Mouse (Mus musculus) liver, adult 2 months (tissue): ENCODE measurements around the gene Ckap4. TPM values are rescaled to one million over a fixed set of nuclear protein-coding genes. Genes with fewer than 3 reads are reported as not detected.
A peak's percentile ranks its signal among the peaks of the same experiment; 100 is the strongest.
"Not testable (repeated sequence)": the region's sequence is repeated elsewhere in the genome, so short reads cannot be mapped to it uniquely, and the experiment has no call there.

Experiments
- DNase-seq: peaks from one replicate; pipeline ENCODE4 v3.0.0-alpha.2; 2011; ENCODE audit warnings: low read depth, low spot score; ENCODE audit errors: extremely low read depth
- H3K27ac ChIP-seq: fragments of 200-500 bp; replicated peaks from 2 replicates; pipeline ENCODE4 v1.5.1; 2012; ENCODE audit warnings: low read depth, mild to moderate bottlenecking, control low read depth, inconsistent platforms, low read length; ENCODE audit not compliant: insufficient read depth
- H3K27me3 ChIP-seq: fragments of 200-500 bp; 2 replicates; pipeline ENCODE4 v1.6.1; 2012; ENCODE audit warnings: mild to moderate bottlenecking, moderate library complexity, low read length, inconsistent platforms; ENCODE audit not compliant: control insufficient read depth, insufficient read depth
- H3K36me3 ChIP-seq: fragments of 200-500 bp; 2 replicates; pipeline ENCODE4 v1.6.1; 2012; ENCODE audit warnings: low read length, inconsistent platforms; ENCODE audit not compliant: control insufficient read depth, insufficient read depth
- H3K4me1 ChIP-seq: fragments of 200-500 bp; 2 replicates; pipeline ENCODE4 v1.6.1; 2011; ENCODE audit warnings: low read length; ENCODE audit not compliant: control insufficient read depth, insufficient read depth
- H3K4me3 ChIP-seq: fragments of 200-500 bp; 2 replicates; pipeline ENCODE4 v1.5.1; 2011; ENCODE audit warnings: low read depth, mild to moderate bottlenecking, control low read depth, low read length, moderate library complexity; ENCODE audit not compliant: insufficient read depth
- H3K79me2 ChIP-seq: fragments of 200-500 bp; 2 replicates; pipeline ENCODE4 v1.6.1; 2012; ENCODE audit warnings: inconsistent platforms, mild to moderate bottlenecking, low read length, moderate library complexity; ENCODE audit not compliant: control insufficient read depth, insufficient read depth
- H3K9ac ChIP-seq: fragments of 200-500 bp; 2 replicates; pipeline ENCODE4 v1.6.1; 2012; ENCODE audit warnings: low read depth, mild to moderate bottlenecking, control low read depth, inconsistent platforms, low read length
- CTCF ChIP-seq: fragments of 200-500 bp; IDR thresholded peaks from 2 replicates; pipeline ENCODE4 v1.5.1; 2011; ENCODE audit warnings: low read depth, low read length, control low read depth
- POLR2A ChIP-seq: fragments of 200-500 bp; IDR thresholded peaks from 2 replicates; pipeline ENCODE4 v1.6.1; 2011; ENCODE audit warnings: low read length, control low read depth; ENCODE audit not compliant: insufficient read depth; ENCODE audit errors: extremely low read depth
- WGBS: fragments of 180-500 bp; shearing (Covaris S2); methylation state at CpG from one replicate; pipeline ENCODE4 v1.1.7; 2018; 5-methylcytosine and 5-hydroxymethylcytosine counted together
- polyA plus RNA-seq: library from polyadenylated mRNA; depleted of rRNA; stranded (reverse); fragments of >200 nt; gene quantifications from 2 replicates; pipeline ENCODE4 v1.2.3, GENCODE M21; 2012
- total RNA-seq: library from RNA; depleted of rRNA; stranded (reverse); fragments of >200 nt; gene quantifications from 2 replicates; pipeline ENCODE4 v1.2.3, GENCODE M21; 2014

The Ckap4 gene
- total and polyA plus RNA-seq, 2 experiments = 0.83 to 1.5 TPM

DNA sequence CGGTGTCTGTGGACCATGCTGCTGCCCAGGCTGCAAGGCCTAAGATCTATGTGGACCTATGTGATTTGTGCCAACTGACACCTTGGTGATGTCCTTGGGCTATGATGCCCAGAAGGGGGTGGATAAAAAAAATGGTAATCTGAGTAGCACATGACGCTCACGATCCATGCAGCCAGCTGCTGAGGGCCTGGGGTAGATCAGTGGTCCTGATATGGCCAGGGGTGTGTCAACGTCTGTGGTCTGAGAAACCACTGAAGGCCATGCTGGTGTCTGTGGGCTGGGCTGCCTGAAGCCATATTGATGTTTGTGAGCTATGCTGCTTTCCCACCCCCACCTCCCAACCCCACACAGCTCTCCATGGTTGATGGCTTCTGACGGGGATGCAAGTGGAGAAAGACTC is 43.7 kb downstream of the Ckap4 start:
- TF ChIP-seq CTCF (no peak), POLR2A (no peak)
- 93% methylated on average over 5 of the region's 5 CpGs for WGBS
- H3K27ac ChIP-seq = no peak overlapping the region
- H3K27me3 ChIP-seq = no peaks in the 10 kb centered on the region
- H3K9ac ChIP-seq = no peak overlapping the region
- H3K4me1 ChIP-seq = no peaks in the 10 kb centered on the region
- no peaks in the 10 kb centered on the region for H3K36me3 ChIP-seq
- H3K79me2 ChIP-seq = no peaks in the 10 kb centered on the region
- no peak for DNase-seq
- no peak overlapping the region for H3K4me3 ChIP-seq

DNA sequence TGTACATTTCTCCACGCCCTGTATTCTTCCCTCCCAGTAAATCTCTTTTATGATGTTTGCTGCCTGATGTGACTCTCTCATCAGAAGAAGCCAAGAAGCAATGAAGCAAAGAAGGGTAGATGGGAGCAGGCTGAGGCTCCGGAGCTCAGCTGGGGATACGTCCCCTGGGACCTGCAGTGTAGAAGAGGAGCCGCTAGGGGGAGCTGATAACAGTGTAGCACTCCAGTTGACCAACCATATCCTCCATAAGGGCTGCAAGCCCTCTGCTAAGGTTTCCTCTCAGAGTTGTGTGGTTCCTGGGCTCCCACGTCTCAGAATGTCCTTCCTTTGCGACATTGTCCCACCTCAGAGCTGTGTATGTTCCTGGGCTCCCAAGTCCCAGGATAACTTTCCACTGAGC is 45.5 kb downstream of the Ckap4 start:
- 39% methylated on average over 6 of the region's 6 CpGs for WGBS
- H3K79me2 ChIP-seq = no peaks in the 10 kb centered on the region
- peak; percentile 84 for TF ChIP-seq CTCF
- no peak for TF ChIP-seq POLR2A
- H3K4me3 ChIP-seq = no peak overlapping the region
- H3K9ac ChIP-seq = no peak overlapping the region
- H3K36me3 ChIP-seq = no peaks in the 10 kb centered on the region
- peak; percentile 34 for DNase-seq
- no peak overlapping the region for H3K27ac ChIP-seq
- no peaks in the 10 kb centered on the region for H3K4me1 ChIP-seq
- H3K27me3 ChIP-seq = no peaks in the 10 kb centered on the region

DNA sequence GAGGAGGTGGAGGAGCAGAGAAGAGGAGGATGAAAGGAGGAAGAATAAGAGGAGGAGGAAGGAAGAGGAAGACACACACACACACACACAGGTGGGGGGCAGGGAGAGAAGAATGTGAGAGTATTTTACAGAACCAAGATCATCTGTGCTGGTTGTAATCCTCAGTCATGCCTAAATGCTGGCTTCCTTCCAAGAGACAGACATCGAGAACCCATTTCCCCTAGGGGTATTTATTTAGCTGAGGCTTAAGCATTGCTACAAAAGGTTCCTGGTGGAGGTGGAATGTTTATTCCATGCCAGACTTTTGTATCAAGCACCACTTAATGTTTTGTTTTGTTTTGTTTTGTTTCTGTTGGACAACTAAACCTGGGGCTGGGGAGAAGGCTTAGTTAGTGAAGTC is 49.2 kb downstream of the Ckap4 start:
- Histone ChIP-seq H3K27ac (no peak overlapping the region), H3K4me3 (no peak overlapping the region), H3K27me3 (no peaks in the 10 kb centered on the region), H3K36me3 (no peaks in the 10 kb centered on the region), H3K9ac (no peak overlapping the region), H3K79me2 (no peaks in the 10 kb centered on the region), H3K4me1 (peaks cover 11% of the 10 kb centered on the region)
- 63% methylated on average over 1 of the region's 1 CpGs for WGBS
- no peak for TF ChIP-seq POLR2A
- no peak for DNase-seq

DNA sequence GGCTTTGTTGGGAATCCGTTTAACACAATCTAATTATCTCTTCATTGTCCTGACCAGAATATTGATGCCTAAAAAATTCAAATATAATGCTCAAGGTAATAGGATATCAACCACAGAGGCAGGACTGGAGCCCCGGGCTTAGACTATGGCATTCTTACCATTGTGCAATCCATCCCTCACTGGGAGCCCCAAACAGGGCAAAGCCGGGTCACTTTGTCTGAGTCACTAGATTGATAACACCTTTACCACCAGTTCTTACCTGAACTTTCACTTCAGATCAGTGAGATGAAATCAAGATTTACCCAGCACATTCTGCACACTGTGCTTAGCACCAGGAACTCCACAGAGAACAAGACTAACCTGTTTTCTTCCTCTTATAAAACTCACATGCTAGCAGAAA is 50.3 kb downstream of the Ckap4 start:
- Histone ChIP-seq H3K27ac (no peak overlapping the region), H3K4me1 (peaks cover 11% of the 10 kb centered on the region), H3K9ac (no peak overlapping the region), H3K36me3 (no peaks in the 10 kb centered on the region), H3K4me3 (no peak overlapping the region), H3K27me3 (no peaks in the 10 kb centered on the region), H3K79me2 (no peaks in the 10 kb centered on the region)
- TF ChIP-seq POLR2A (no peak), CTCF (no peak)
- DNase-seq = no peak
- 49% methylated on average over 3 of the region's 3 CpGs for WGBS

DNA sequence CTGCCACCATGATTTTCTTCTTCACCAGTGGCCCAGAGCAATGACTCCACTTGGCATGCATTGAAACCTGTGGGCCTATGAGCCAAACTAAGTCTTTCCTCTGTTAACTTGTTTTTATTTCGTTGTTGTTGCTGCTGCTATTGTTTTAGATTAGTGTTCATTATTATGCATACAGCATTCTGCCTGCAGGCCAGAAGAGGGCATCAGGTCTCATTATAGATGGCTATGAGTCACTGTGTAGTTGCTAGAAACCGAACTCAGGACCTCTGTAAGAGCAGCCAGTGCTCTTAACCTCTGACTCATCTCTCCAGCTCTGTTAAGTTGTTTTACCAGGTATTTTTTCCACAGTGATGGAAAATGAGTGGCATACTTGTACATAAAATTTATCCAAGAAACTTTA is 50.8 kb downstream of the Ckap4 start:
- Histone ChIP-seq H3K9ac (no peak overlapping the region), H3K36me3 (no peaks in the 10 kb centered on the region), H3K4me1 (peaks cover 11% of the 10 kb centered on the region), H3K27ac (no peak overlapping the region), H3K4me3 (no peak overlapping the region), H3K27me3 (no peaks in the 10 kb centered on the region), H3K79me2 (no peaks in the 10 kb centered on the region)
- DNase-seq = no peak
- WGBS = 91% methylated on average over 2 of the region's 2 CpGs
- TF ChIP-seq CTCF (no peak), POLR2A (no peak)

DNA sequence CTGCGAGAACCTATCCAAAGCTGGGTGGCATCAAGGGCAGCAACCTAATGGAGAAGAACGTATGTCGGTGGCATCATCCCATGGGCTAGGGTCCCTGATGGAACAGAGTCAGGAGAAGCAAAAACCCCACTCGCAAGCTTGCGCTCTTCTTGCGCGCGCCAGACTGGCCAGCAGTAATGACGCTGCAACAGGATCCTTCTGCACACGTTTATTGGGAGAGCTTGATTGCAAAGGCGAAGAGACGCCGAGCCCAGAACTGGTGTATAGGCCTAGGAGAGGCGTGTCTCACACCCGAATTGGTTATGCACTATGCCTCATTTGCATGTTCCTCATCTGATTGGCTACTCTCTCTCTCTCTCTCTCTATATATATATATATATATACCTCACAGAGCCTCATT is 51.4 kb downstream of the Ckap4 start:
- H3K9ac ChIP-seq, H3K4me3 ChIP-seq, H3K79me2 ChIP-seq, H3K36me3 ChIP-seq, H3K27me3 ChIP-seq, DNase-seq, H3K27ac ChIP-seq: not testable (repeated sequence)
- peaks cover 14% of the 10 kb centered on the region for H3K4me1 ChIP-seq
- WGBS = 99% methylated on average over 15 of the region's 15 CpGs
